Mouse (Mus musculus) left cerebral cortex, postnatal 25 days (tissue): Measurements from ENCODE around the gene Id1. TPM values are rescaled to one million over a fixed set of nuclear protein-coding genes. Genes with fewer than 3 reads are reported as not detected.

Experiments
- DNase-seq, 2 experiments: peaks; one replicate each; pipeline ENCODE4 v3.0.0; 2022; ENCODE audit warnings: low spot score in 2 of 2, mixed read lengths in 1 of 2
- intact Hi-C: fragments of 180-260 bp; cut with DNase I; formaldehyde crosslinking; loops from one replicate; pipeline ENCODE4 v1.15.1; 2025
- total RNA-seq, 2 experiments: library from RNA; stranded (reverse); gene quantifications; 2 replicates each; pipeline ENCODE4 v1.2.3; 2021

Gene Id1
- total RNA-seq, 2 experiments from 2014 or later, result 19.9 to 30.4 TPM

DNA sequence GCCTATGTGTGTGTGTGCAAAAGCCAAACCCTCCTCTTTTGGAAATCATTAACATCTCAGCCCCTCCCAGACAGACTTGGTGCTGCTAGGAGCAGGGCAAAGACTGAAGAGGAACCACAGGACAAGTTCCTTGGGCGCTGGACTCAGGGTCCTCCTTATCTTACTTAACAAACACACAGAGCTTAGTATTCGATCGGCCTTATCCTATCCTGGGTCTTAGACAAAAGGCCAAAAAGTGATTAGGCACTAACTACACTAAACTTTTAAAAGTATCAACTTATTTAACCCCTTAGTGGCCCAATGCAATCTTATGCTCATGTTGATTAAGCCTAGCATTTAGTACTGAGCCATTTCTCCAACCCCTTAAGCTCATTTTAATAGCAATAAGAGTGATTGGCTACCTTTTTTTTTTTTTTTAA, 3.8 kb downstream of the Id1 start:
- DNase-seq, result no peak
- intact Hi-C loops, result loop anchor here (2.0 kb wide), 2 partner anchors 33 to 43 kb away; no protein-coding TSS in a partner anchor

GRCm38 (mm10) chr2:152740490-152740889, 4.4 kb downstream of the Id1 start:
- no peak for DNase-seq
- intact Hi-C loops, result loop anchor here (2.0 kb wide), 1 partner anchor 44 kb away; no protein-coding TSS in a partner anchor

DNA sequence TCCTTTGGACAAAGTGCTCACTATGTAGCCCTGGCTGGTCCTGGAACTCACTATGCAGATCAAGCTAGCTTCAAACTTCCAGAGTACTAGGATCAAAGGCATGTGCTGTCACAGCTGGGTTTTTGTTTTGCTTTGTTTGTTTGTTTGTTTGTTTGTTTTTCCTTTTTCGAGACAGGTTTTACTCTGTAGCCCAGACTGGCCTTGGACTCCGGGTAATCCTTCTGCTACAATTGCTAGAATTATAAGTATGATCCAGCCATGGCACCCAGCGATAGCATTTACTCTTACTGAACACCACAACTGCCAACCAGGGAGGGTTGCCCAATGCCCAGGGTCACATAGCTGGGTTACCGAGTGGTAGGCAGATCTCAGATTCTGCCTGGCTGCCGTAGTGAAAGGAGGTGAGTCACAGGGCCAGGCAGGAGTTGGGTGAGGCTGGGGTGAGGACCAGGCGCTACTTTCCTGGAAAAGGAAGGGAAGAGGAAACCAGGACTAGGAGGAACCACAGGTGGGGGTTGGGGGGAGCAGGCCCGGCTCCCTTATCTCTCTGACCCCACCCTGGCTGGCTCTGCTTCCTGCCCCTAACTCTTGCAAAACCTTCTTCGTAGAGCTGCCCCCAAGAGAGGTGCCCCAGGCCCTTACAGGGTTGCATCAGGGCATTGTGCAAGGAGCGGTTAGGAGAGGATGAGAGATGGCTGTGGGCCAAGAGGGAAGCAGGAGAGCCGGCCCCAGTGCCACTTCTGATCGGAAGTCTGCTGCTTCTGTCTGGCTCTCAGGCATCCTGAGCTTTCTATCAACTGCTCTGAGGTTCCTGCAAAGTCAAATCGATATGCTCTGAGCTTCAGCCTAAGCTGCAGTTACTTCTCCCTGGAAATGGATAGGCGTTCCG, 5.3 kb downstream of the Id1 start:
- intact Hi-C loops, result loop anchor here (2.0 kb wide), 1 partner anchor 45 kb away; no protein-coding TSS in a partner anchor
- peak in 1 of 2 experiments; percentile 4 for DNase-seq

GRCm38 (mm10) chr2:152742435-152742834, 6.4 kb downstream of the Id1 start:
- peak in 1 of 2 experiments; percentile 13 for DNase-seq
- intact Hi-C loops, result no loop called here

DNA sequence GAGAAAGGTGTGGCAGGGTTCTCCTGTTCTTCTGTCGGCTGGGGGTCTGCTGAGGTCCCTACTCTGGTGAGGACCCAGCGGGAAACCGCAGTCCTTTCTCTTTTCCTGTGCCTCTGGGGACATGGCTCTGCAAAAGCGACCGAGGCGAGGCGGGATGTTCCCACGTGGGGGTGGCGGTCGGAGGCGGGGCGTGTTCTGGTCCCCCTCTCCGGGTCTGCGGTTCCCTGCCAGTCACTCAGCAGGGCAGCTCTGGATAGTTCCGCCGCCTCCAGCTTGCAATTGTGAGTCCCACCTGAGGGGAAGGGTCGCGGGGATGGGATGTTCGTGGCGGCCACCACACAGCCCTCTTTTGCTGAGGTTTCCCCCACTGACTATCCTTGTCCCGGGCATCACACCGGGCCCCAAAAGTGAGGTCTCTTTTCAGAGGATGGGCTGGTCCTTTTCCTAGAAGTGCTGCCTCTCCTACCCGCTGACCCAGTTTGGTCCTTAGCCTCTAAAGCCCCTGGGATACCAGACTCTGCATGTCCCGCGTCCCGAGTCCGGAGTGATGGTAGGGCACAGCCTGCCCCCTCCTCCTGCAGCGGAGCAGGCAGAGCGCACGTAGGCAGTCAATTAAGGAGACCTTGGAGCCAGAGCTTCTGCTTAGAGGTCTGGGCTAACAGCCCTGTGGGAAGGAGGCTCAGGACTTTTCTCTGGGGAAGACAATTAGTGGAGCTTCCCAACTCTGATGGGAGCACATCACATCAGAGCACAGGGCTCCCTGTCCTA, 18.1 kb downstream of the Id1 start, which contains the start of gene Cox4i2:
Gene Cox4i2 (plus strand): TSS at position 230 of the 768 bp plus-strand sequence.
- DNase-seq, result no peak
- intact Hi-C loops, result no loop called here

GRCm38 (mm10) chr2:152756474-152757393, 20.7 kb downstream of the Id1 start:
- no peak for DNase-seq
- intact Hi-C loops, result no loop called here

DNA sequence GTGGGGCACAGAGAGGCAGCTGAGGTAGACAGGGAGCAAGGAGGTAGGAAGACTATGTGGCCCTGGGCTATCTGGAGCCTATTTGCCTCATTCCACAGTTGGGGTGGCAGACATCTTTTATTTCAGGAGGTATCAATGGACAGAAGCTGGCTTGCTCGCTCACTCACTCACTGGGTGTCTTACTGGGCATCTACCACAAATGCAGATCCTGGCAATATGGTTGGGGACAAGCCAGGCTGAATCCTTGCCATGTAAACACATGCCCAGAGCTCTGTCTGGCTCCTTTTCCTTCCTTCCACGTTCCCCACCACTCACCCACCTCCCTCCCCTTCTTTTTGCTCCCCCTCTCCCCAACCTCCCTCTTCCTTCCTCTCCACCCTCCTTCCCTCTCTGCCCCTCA, 21.4 kb downstream of the Id1 start:
- no peak for DNase-seq
- intact Hi-C loops, result no loop called here

DNA sequence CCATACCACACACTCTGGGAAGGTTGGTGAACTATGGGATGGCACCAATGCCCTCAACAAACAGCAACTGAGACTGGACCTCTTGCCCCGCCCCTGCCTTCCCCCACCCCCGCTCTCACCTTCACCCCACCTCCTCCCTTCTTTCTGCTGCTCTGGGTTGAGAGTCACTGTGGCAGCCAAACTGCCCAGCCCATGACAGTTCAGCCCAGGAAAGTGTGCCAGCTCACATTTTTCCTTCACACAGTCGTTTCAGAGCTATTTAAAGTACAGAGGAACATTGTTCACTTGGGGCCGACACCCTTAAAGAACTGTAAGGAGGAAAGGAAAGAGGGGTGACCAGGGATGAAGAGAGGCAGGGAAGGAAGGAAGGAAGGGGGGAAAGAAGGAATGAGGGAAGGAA, 22.3 kb downstream of the Id1 start:
- intact Hi-C loops, result no loop called here
- no peak for DNase-seq

DNA sequence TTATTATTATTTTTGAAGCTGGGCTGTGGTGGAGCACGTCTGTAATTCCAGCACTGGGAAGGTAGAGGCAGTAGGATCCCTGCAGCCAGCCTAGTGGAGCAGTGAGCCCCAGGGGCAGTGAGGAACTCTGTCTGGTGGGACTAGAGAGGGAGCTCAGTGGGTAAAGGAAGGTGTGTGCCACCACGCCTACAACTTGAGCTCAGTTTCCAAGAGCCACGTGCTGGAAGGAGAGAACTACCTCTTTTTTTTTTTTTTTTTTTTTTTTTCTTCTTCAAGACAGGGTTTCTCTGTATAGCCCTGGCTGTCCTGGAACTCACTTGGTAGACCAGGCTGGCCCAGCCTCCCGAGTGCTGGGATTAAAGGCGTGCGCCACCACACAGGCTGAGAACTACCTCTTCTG, 27.3 kb downstream of the Id1 start:
- intact Hi-C loops, result loop anchor here (10.0 kb wide), 1 partner anchor 149 kb away; no protein-coding TSS in a partner anchor
- DNase-seq, result no peak

DNA sequence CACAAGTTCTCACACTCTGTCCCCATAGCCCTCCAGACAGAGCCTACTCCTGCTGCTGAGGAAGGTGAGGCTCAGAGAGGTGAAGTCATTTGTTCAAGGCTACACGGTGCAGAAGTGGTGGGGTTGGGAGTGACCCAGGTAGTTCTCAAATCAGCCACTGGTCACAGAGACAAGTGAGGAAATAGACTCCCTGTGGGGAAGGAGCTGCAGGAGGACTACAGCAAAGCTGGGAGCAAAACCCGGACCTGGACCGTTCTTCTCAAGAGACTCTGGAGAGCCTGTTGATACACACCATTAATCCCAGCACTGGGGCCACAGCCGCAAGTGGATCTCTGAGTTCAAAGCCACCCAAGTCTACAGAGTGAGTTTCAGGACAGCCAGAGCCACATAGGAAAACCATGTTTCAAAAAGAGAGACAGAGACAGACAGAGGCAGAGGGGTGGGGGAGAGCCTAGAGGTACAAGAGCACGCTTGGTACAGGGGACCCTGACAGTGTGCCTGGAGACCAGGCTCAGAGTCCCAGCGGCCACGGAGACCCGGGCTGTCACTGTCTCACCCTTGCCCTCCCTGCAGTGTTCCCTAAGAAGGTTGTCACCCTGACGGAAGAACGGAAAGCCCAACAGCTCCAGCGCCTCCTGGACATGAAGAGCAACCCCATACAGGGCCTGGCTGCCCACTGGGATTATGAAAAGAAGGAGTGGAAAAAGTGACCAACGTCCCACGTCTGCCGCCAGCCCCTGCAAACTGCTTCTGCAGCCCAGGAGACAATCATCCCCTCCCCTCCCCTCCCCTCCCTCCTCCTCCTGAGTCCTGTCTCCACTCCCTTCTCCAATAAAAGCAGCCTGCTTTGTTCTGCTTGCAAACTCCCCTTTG, 28.4 kb downstream of the Id1 start:
- DNase-seq, result no peak
- intact Hi-C loops, result loop anchor here (10.0 kb wide), 1 partner anchor 150 kb away; no protein-coding TSS in a partner anchor

DNA sequence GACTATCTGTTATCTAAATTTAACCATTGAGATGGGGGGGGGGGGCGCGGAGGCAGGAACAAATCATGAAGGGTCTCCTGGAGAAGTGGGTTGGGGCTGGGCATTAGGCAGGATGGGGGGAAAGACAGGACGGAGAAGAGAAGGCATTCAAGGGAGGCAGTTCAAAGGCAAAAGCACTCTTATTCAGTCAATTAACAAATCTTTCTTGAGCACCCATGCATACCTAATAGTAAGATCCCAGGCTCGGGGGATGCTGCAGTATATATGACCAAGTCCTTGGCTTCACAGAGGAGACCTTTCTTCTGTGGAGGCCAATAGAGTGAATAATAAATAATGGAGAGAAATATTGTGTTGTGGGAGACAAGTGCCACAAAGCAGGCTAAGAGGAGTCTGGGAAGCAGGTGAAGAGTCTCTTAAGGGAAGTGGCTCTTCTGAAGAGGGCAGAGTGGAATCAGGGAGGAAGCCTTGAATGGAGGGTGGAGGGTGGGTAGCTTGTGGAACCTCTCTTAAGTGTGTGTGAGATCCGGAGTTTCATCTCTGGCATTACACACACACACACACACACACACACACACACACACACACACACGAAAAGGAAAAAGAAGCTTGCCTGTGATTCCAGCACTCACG, 29.1 kb downstream of the Id1 start:
- intact Hi-C loops, result loop anchor here (10.0 kb wide), 1 partner anchor 150 kb away; no protein-coding TSS in a partner anchor
- DNase-seq, result no peak

DNA sequence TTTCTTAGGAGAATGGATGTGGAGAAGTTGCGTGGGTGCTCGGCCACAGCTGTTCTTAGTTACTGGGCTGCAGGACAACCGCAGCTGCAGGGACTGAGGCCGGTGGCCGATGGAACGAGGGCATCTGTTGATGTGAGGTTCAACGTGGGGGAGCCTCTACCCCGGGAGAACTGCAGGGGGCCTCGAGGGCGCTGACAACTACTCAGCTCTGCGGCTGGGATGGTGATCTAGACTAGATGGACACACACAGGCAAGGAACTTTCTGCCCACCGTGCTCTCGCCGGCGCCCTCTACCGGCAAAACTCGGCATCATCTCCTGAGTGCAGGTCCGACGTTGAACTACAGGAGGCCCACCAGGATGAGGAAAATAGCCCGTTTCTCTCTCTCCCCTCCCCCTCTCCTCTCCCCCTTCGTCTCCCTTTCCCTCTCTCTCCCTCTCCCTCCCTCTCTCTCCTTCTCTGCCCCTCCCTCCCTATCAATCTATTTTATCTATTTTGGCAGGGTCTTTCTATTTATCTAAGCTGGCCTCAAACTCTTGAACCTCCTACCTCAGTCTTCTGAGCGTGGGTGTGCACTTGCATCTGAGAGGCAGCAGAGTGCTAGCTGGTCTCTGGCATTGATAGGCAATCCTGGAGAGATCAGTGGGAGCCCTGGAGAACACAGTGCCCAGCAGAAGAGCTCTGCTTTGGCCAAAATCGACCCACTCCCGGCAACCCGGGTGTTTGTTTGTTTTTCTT, 30.5 kb downstream of the Id1 start:
- peak; percentile 83 to 84 for DNase-seq
- intact Hi-C loops, result loop anchor here (1.0 to 10.0 kb wide), 3 partner anchors 65 to 152 kb away; partner anchors contain the start of gene Bcl2l1

DNA sequence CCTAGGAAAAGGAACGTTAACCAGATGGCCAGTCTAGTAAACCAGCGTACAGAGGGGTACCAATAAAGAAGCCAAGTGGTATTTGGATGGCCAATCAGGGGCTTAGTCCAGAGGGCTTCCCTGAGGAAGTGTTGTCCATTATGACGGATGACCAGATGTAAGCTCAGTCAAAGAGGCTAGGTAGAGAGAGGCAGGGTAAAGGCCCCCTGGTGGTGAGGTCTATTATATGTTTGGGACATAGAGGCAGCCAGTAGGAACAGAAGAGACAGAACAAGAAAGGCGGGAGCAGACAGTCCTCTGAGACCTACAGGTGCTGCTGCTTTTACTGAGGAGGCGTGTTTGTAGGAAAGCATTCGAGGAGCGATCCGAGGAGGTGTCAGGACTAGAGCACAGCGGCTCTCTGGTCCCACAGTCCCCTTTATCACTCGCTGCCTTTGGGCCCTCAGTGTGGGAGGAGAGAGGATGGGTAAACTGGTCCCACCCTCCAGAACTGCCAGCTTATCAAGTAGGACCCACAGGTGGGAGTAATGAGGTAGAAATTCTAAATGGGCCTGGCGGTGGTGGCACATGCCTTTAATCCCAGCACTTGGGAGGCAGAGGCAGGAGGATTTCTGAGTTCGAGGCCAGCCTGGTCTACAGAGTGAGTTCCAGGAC, 31.7 kb downstream of the Id1 start:
- no peak for DNase-seq
- intact Hi-C loops, result loop anchor here (10.0 kb wide), 1 partner anchor 153 kb away; no protein-coding TSS in a partner anchor

DNA sequence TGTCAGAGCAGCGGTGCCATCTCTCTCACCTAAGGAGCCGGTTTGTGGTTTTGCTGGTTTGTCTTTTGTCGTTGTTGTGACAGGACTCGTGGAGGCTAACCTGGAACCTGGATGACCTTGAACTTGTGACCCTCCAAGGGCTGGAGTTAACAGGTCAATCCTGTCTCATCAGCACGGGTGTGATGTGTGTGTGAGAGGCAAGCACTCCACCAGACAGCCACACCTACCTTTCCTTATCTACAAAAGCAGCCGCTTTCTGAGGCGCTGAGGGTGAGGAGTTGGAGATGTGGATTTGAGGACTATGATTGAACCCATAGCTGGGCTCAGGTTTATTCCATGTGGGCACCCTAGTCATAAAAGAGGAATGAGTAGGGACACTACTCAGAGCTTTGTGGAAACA, 33.6 kb downstream of the Id1 start:
- no peak for DNase-seq
- intact Hi-C loops, result loop anchor here (10.0 kb wide), 1 partner anchor 155 kb away; no protein-coding TSS in a partner anchor

- intact Hi-C loops, result no loop called here
- DNase-seq, result no peak
Observed at GRCm38 (mm10) chr2:152771571-152771970, 35.5 kb downstream of the Id1 start.

DNA sequence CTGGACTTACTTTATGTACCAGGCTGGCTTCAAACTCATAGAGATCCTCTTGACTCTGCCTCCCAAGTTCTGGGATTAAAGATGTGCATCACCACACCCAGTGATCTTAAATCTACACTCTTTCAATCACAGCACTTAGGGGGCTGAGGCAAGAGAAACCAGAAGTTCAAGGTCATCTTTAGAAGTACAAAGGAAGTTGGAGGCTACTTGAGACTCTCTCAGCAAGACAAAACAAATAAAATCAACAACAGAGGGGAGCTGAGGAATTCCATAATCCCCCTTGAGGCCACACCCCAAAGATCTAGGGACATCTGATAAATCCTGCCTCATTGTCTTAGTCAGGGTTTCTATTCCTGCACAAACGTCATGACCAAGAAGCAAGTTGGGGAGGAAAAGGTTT, 36.2 kb downstream of the Id1 start:
- DNase-seq, result no peak
- intact Hi-C loops, result no loop called here
